Mouse (Mus musculus) ES-E14 (cell line): ENCODE data around the gene Lrmda. TPM values are rescaled to one million over a fixed set of nuclear protein-coding genes. Genes with fewer than 3 reads are reported as not detected.

Source experiments
- DNase-seq: peaks from one replicate; pipeline ENCODE4 v3.0.0-alpha.2; 2013; ENCODE audit warnings: low read depth, low spot score
- H3K27ac ChIP-seq: 2 replicates; pipeline ENCODE4 v1.5.1; 2012; ENCODE audit warnings: low read depth, mild to moderate bottlenecking, low read length, moderate library complexity, mixed read lengths; ENCODE audit not compliant: poor library complexity, insufficient read depth, severe bottlenecking
- H3K36me3 ChIP-seq: 2 replicates; pipeline ENCODE4 v1.6.1; 2012; ENCODE audit warnings: mild to moderate bottlenecking, low read length, moderate library complexity, mixed read lengths; ENCODE audit not compliant: control insufficient read depth, poor library complexity, insufficient read depth, severe bottlenecking
- H3K4me1 ChIP-seq, 2 experiments: fragments of 150-350 bp in 1 of 2; sonication (generic) in 1 of 2; 2 replicates each; pipeline ENCODE4 v1.6.1; 2012; ENCODE audit warnings: low read length in 2 of 2, mild to moderate bottlenecking in 1 of 2, mixed read lengths in 1 of 2; ENCODE audit not compliant: control insufficient read depth in 2 of 2, insufficient read depth in 2 of 2, poor library complexity in 1 of 2
- H3K4me3 ChIP-seq, 2 experiments: fragments of 150-350 bp in 1 of 2; sonication (generic) in 1 of 2; 2 replicates each; pipeline ENCODE4 v1.5.1; 2012; ENCODE audit warnings: low read length in 2 of 2, low read depth in 1 of 2, mild to moderate bottlenecking in 1 of 2, mixed read lengths in 1 of 2; ENCODE audit not compliant: insufficient read depth in 1 of 2, poor library complexity in 1 of 2, severe bottlenecking in 1 of 2
- H3K9ac ChIP-seq: 2 replicates; pipeline ENCODE4 v1.6.1; 2012; ENCODE audit warnings: low read depth, mild to moderate bottlenecking, low read length, mixed read lengths; ENCODE audit not compliant: poor library complexity, insufficient read depth, severe bottlenecking
- H3K9me3 ChIP-seq: fragments of 150-350 bp; sonication (generic); 2 replicates; pipeline ENCODE4 v1.6.1; 2012; ENCODE audit warnings: low read depth, mild to moderate bottlenecking, low read length; ENCODE audit not compliant: control insufficient read depth, insufficient read depth
- CHD2 ChIP-seq: IDR thresholded peaks from 2 replicates; pipeline ENCODE4 v1.6.1; 2014; ENCODE audit warnings: mild to moderate bottlenecking, low read depth, low read length, inconsistent platforms
- HCFC1 ChIP-seq: IDR thresholded peaks from 2 replicates; pipeline ENCODE4 v1.6.1; 2012; ENCODE audit warnings: low read length, inconsistent platforms, borderline replicate concordance; ENCODE audit not compliant: insufficient read depth
- MAFK ChIP-seq: IDR thresholded peaks from 2 replicates; pipeline ENCODE4 v1.6.1; 2014; ENCODE audit warnings: mild to moderate bottlenecking, low read depth, low read length, inconsistent platforms; ENCODE audit not compliant: insufficient read depth
- ZC3H11A ChIP-seq: IDR thresholded peaks from 2 replicates; pipeline ENCODE4 v1.6.1; 2012; ENCODE audit warnings: low read depth, mild to moderate bottlenecking, inconsistent platforms, low read length, borderline replicate concordance
- ZNF384 ChIP-seq: IDR thresholded peaks from 2 replicates; pipeline ENCODE4 v1.6.1; 2012; ENCODE audit warnings: low read depth, low read length, inconsistent platforms
- in situ Hi-C, 2 experiments: fragments of 600-800 bp; cut with MboI; formaldehyde crosslinking; loops; one replicate each; pipeline ENCODE4 v1.15.1; 2025; ENCODE audit warnings: low sequenced_read_pairs in 2 of 2, inconsistent platforms in 1 of 2; ENCODE audit not compliant: unreplicated experiment in 2 of 2
- total RNA-seq: library from RNA; depleted of rRNA; stranded (reverse); fragments of 300-350 nt; gene quantifications from 2 replicates; pipeline ENCODE4 v1.2.3, GENCODE M21; 2012

Gene Lrmda
- total RNA-seq, 1 experiment = 0.22 TPM

DNA sequence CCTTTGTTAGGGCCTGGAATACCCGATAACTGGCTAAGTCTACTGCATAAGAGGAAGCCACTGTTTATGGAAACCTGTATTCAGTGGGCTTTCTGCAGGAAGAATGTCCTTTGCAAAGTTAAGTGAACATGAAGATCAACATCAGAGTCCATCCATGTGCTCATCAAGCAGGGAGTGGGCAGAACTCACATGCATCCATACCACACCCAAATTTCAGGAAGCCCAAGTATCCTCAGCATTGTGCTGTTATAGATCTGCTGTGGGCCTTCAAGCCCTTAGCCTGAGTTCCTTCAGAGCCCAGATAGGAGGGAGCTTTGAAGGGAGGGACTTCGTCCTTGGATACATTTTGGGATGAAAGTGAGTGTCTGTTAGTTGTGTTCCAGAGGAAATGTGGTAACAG lies 681.2 kb downstream of the Lrmda start:
- no peak overlapping the region for H3K9ac ChIP-seq
- no peaks in the 10 kb centered on the region for H3K36me3 ChIP-seq
- H3K4me3 ChIP-seq = no peak overlapping the region
- TF ChIP-seq ZNF384 = no peak
- no peak for DNase-seq
- in situ Hi-C loops = no loop called here
- no peaks in the 10 kb centered on the region for H3K9me3 ChIP-seq
- no peaks in the 10 kb centered on the region for H3K4me1 ChIP-seq
- no peak overlapping the region for H3K27ac ChIP-seq

GRCm38 (mm10) chr14:22707958-22708701 lies 688.6 kb downstream of the Lrmda start:
- Histone ChIP-seq H3K9ac (no peak overlapping the region), H3K27ac (no peak overlapping the region), H3K4me3 (no peak overlapping the region), H3K9me3 (no peaks in the 10 kb centered on the region), H3K36me3 (no peaks in the 10 kb centered on the region), H3K4me1 (no peaks in the 10 kb centered on the region)
- no peak for TF ChIP-seq HCFC1
- TF ChIP-seq CHD2 = no peak
- TF ChIP-seq ZNF384 = no peak
- TF ChIP-seq ZC3H11A = no peak
- no peak for TF ChIP-seq MAFK
- in situ Hi-C loops = no loop called here
- no peak for DNase-seq

DNA sequence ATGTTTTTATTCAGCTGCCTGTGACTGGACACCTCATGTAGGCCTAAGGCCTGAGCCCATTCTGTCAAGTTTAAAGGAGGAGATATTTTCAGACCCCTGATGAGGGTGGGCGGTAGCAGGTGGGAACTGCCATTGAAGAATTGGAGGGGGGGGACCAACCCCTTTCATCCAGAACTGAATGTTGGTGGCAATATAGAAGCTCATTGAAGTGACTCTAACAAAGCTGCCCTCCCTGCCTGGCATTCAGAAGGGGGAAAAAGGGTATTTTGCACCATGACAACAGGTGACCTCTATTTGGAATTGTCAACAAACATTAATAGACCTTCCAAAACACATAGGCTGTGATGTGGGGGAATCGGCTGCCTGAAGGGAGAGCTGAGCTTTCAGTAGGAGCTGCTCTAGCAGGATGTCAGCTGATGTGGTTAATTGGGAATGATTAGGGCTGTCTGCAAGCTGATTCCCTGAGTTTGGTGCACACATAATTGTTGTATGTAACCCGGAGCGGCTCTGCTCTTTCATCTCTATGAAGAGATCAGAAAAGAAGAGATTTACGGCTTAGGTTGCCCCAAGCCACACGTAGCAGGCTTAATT lies 690.7 kb downstream of the Lrmda start:
- Histone ChIP-seq H3K27ac (no peak overlapping the region), H3K9me3 (no peaks in the 10 kb centered on the region), H3K9ac (no peak overlapping the region), H3K4me1 (no peaks in the 10 kb centered on the region), H3K4me3 (no peak overlapping the region), H3K36me3 (no peaks in the 10 kb centered on the region)
- no peak for TF ChIP-seq CHD2
- no peak for TF ChIP-seq ZNF384
- no peak for TF ChIP-seq HCFC1
- no peak for TF ChIP-seq MAFK
- TF ChIP-seq ZC3H11A = no peak
- in situ Hi-C loops = no loop called here
- DNase-seq = no peak

- Histone ChIP-seq H3K4me1 (no peaks in the 10 kb centered on the region), H3K9me3 (no peaks in the 10 kb centered on the region), H3K36me3 (no peaks in the 10 kb centered on the region), H3K27ac (no peak overlapping the region), H3K9ac (no peak overlapping the region), H3K4me3 (no peak overlapping the region)
- no peak for DNase-seq
- TF ChIP-seq MAFK = no peak
- in situ Hi-C loops = no loop called here
These were observed 692.9 kb downstream of the Lrmda start for GRCm38 (mm10) chr14:22712388-22712787.
